Mouse (Mus musculus) bone marrow, adult 2 months (tissue): ENCODE data around the gene Yif1a. TPM values are rescaled to one million over a fixed set of nuclear protein-coding genes. Genes with fewer than 3 reads are reported as not detected.
"Not testable (repeated sequence)": the region's sequence is repeated elsewhere in the genome, so short reads cannot be mapped to it uniquely, and the experiment has no call there.

Experiments used
- H3K27ac ChIP-seq: fragments of 200-500 bp; 2 replicates; pipeline ENCODE4 v1.5.1; 2012; ENCODE audit warnings: low read depth, mild to moderate bottlenecking, control low read depth, inconsistent platforms, low read length; ENCODE audit not compliant: control insufficient read depth, poor library complexity, insufficient read depth
- H3K4me1 ChIP-seq: fragments of 200-500 bp; 2 replicates; pipeline ENCODE4 v1.6.1; 2011; ENCODE audit warnings: low read length; ENCODE audit not compliant: control insufficient read depth, insufficient read depth
- H3K4me3 ChIP-seq: fragments of 200-500 bp; replicated peaks from 2 replicates; pipeline ENCODE3; 2011; ENCODE audit warnings: mild to moderate bottlenecking, low read depth, low read length, control low read depth; ENCODE audit not compliant: control insufficient read depth
- CTCF ChIP-seq: fragments of 200-500 bp; IDR thresholded peaks from 2 replicates; pipeline ENCODE4 v1.5.1; 2011; ENCODE audit warnings: low read length, control low read depth; ENCODE audit not compliant: control insufficient read depth, insufficient read depth
- POLR2A ChIP-seq: fragments of 200-500 bp; IDR thresholded peaks from 2 replicates; pipeline ENCODE4 v1.6.1; 2011; ENCODE audit warnings: low read depth, mild to moderate bottlenecking, control low read depth, low read length, borderline replicate concordance; ENCODE audit not compliant: control insufficient read depth
- WGBS: fragments of 180-500 bp; shearing (Covaris S2); methylation state at CpG from one replicate; pipeline ENCODE4 v1.1.7; 2018; 5-methylcytosine and 5-hydroxymethylcytosine counted together
- polyA plus RNA-seq: library from polyadenylated mRNA; stranded (reverse); fragments of >200 nt; gene quantifications from 2 replicates; pipeline ENCODE4 v1.2.4, GENCODE M21; 2011; ENCODE audit warnings: low replicate concordance; ENCODE audit not compliant: missing spikeins, insufficient read depth, insufficient read length

Gene Yif1a
- polyA plus RNA-seq, 1 experiment, result 15.0 TPM

- H3K4me3 ChIP-seq, result peak overlapping the region; percentile 64
- TF ChIP-seq POLR2A, result no peak
- TF ChIP-seq CTCF, result peak; percentile 47
- WGBS, result 2% methylated on average over 15 of the region's 15 CpGs
- peaks cover 3% of the 10 kb centered on the region for H3K4me1 ChIP-seq
- no peak overlapping the region for H3K27ac ChIP-seq
These were observed 15.3 kb upstream of the Yif1a start for GRCm38 (mm10) chr19:5073028-5073427.

GRCm38 (mm10) chr19:5073518-5073917 is 14.8 kb upstream of the Yif1a start:
- peaks cover 3% of the 10 kb centered on the region for H3K4me1 ChIP-seq
- H3K27ac ChIP-seq, result no peak overlapping the region
- TF ChIP-seq POLR2A (no peak), CTCF (no peak)
- WGBS, result 35% methylated on average over 5 of the region's 5 CpGs
- H3K4me3 ChIP-seq, result no peak overlapping the region

- TF ChIP-seq CTCF (no peak), POLR2A (no peak)
- WGBS, result 79% methylated on average over 1 of the region's 1 CpGs
- no peak overlapping the region for H3K4me3 ChIP-seq
- no peak overlapping the region for H3K27ac ChIP-seq
- no peaks in the 10 kb centered on the region for H3K4me1 ChIP-seq
These were observed 9.1 kb upstream of the Yif1a start for GRCm38 (mm10) chr19:5079279-5079678.

- H3K27ac ChIP-seq, result no peak overlapping the region
These were observed 6.3 kb upstream of the Yif1a start for GRCm38 (mm10) chr19:5082005-5082404.

GRCm38 (mm10) chr19:5082596-5082995 is 5.7 kb upstream of the Yif1a start:
- 62% methylated on average over 24 of the region's 24 CpGs for WGBS
- no peak overlapping the region for H3K4me3 ChIP-seq
- no peak for TF ChIP-seq CTCF
- no peak for TF ChIP-seq POLR2A
- no peak overlapping the region; the same call in 1 of the 2 replicates for H3K27ac ChIP-seq
- peaks cover 2% of the 10 kb centered on the region for H3K4me1 ChIP-seq

More at GRCm38 (mm10) chr19:5082005-5082404, 6.3 kb upstream of the Yif1a start:
- H3K4me1 ChIP-seq, result peaks cover 1% of the 10 kb centered on the region
- H3K4me3 ChIP-seq, result no peak overlapping the region
- 53% methylated on average over 18 of the region's 18 CpGs for WGBS
- TF ChIP-seq CTCF (no peak), POLR2A (no peak)

- H3K27ac ChIP-seq, result no peak overlapping the region
- peaks cover 4% of the 10 kb centered on the region for H3K4me1 ChIP-seq
- H3K4me3 ChIP-seq, result peak overlapping the region; percentile 26
- no peak for TF ChIP-seq CTCF
- no peak for TF ChIP-seq POLR2A
- WGBS, result 54% methylated on average over 3 of the region's 3 CpGs
These were observed 4.1 kb upstream of the Yif1a start for GRCm38 (mm10) chr19:5083961-5084833.

GRCm38 (mm10) chr19:5084834-5085144 is 3.5 kb upstream of the Yif1a start:
- no peak overlapping the region for H3K27ac ChIP-seq
- WGBS, result 9% methylated on average over 15 of the region's 15 CpGs
- peaks cover 4% of the 10 kb centered on the region for H3K4me1 ChIP-seq
- TF ChIP-seq CTCF, result no peak
- no peak for TF ChIP-seq POLR2A
- H3K4me3 ChIP-seq, result no peak overlapping the region

- Histone ChIP-seq H3K4me3 (peak within 1 kb of the TSS; percentile 5), H3K27ac (no peak within 1 kb of the TSS), H3K4me1 (peaks cover 4% of the 10 kb centered on the region)
- under 1% methylated on average over 60 of the region's 69 CpGs for WGBS
- TF ChIP-seq CTCF, result no peak
- no peak for TF ChIP-seq POLR2A
These were observed 3.0 kb upstream of the Yif1a start, which contains the start of gene Tmem151a for GRCm38 (mm10) chr19:5085145-5085863. Gene Tmem151a, minus strand, starts transcription at chr19:5085531.

- not testable (repeated sequence) for H3K27ac ChIP-seq, H3K4me1 ChIP-seq, H3K4me3 ChIP-seq
- WGBS, result 56% methylated on average over 4 of the region's 4 CpGs
These were observed 1.8 kb upstream of the Yif1a start for GRCm38 (mm10) chr19:5086533-5086932.
